In genomic region chr19:29361468-29362130, GRCm38 (mm10) we compare ENCODE assay signal across 8 mouse cellular contexts. TPM values are rescaled to one million over a fixed set of nuclear protein-coding genes. Genes with fewer than 3 reads are reported as not detected.
DNase-seq lines count a peak whose midpoint lies in the region; ATAC-seq and TF ChIP-seq lines count a peak whose summit lies in the region.

No protein-coding gene starts in this region.

- ATAC-seq in forebrain, embryonic 14.5 days = peak; percentile 100
- peak; percentile 100 for ATAC-seq in lung, embryonic 14.5 days (ENCODE audit: insufficient read depth)

- peak overlapping the region; percentile 71 for H3K9ac ChIP-seq in forebrain, embryonic 14.5 days (ENCODE audit: low read length)
- peak overlapping the region; percentile 66 for H3K9ac ChIP-seq in lung, embryonic 14.5 days

- H3K4me2 ChIP-seq in forebrain, embryonic 14.5 days (ENCODE audit: low read length) = peak overlapping the region; percentile 62
- H3K4me2 ChIP-seq in lung, embryonic 14.5 days = peak overlapping the region; percentile 93

- DNase-seq in ES-CJ7 (ENCODE audit: low read depth, low spot score) = peak; percentile 89
- peak; percentile 91 for DNase-seq in cerebellum, adult 11 months
- DNase-seq in forebrain, embryonic 14.5 days (ENCODE audit: low spot score) = peak; percentile 97
- DNase-seq in heart, postnatal 25 days (ENCODE audit: low spot score) = peak; percentile 87
- DNase-seq in layer of hippocampus, adult 2 months (ENCODE audit: low spot score in 2 of 2) = peak; percentile 86 to 92
- peak; percentile 96 for DNase-seq in lung, embryonic 14.5 days
- DNase-seq in thymus, adult 2 months = peak; percentile 89

- no peaks in the 10 kb centered on the region for H3K27me3 ChIP-seq in forebrain, embryonic 14.5 days (replicated peaks; ENCODE audit: control insufficient read depth, insufficient read depth, low read length)
- H3K27me3 ChIP-seq in lung, embryonic 14.5 days (ENCODE audit: insufficient read depth, low read length) = no peaks in the 10 kb centered on the region
- no peaks in the 10 kb centered on the region for H3K27me3 ChIP-seq in thymus, adult 2 months (ENCODE audit: control insufficient read depth, insufficient read depth, low read length)

- H3K4me3 ChIP-seq in forebrain, embryonic 14.5 days (ENCODE audit: low read depth, low read length) = peak overlapping the region; percentile 47
- peak overlapping the region; percentile 85 for H3K4me3 ChIP-seq in layer of hippocampus, adult 2 months
- H3K4me3 ChIP-seq in lung, embryonic 14.5 days (ENCODE audit: low read depth, low read length) = peak overlapping the region; percentile 65
- H3K4me3 ChIP-seq in olfactory bulb, adult 2 months (ENCODE audit: insufficient read depth, low read depth, low read length) = peak overlapping the region; percentile 71
- H3K4me3 ChIP-seq in thymus, adult 2 months (ENCODE audit: control insufficient read depth, insufficient read depth, low read length) = peak overlapping the region; percentile 59

- H3K27ac ChIP-seq in forebrain, embryonic 14.5 days (ENCODE audit: low read depth, low read length) = no peak overlapping the region; the same call in 1 of the 2 replicates
- peak overlapping the region; percentile 89 for H3K27ac ChIP-seq in layer of hippocampus, adult 2 months
- H3K27ac ChIP-seq in lung, embryonic 14.5 days (ENCODE audit: low read depth) = no peak overlapping the region
- peak overlapping the region; percentile 25 for H3K27ac ChIP-seq in olfactory bulb, adult 2 months (ENCODE audit: insufficient read depth, low read depth, low read length)
- H3K27ac ChIP-seq in thymus, adult 2 months (ENCODE audit: control insufficient read depth, insufficient read depth, low read length) = no peak overlapping the region

- intact Hi-C loops in heart, postnatal 25 days (cut with DNase I) = loop anchor here (5.0 kb wide), 2 partner anchors 109 to 201 kb away; partner anchors contain the start of gene Jak2

- peak; percentile 76 for TF ChIP-seq POLR2A in olfactory bulb, adult 2 months (IDR thresholded peaks at IDR 0.05; ENCODE audit: insufficient read depth, low read depth, low read length)
- peak; percentile 76 for TF ChIP-seq POLR2A in thymus, adult 2 months (IDR thresholded peaks at IDR 0.05; ENCODE audit: control insufficient read depth, extremely low read depth, insufficient read depth, low read length, poor library complexity)

- peaks cover 15% of the 10 kb centered on the region for H3K4me1 ChIP-seq in forebrain, embryonic 14.5 days (ENCODE audit: control insufficient read depth, insufficient read depth, low read length)
- H3K4me1 ChIP-seq in lung, embryonic 14.5 days (ENCODE audit: insufficient read depth) = 0 out of 2 replicates have a peak, but pooled peaks cover 2% of the 10 kb centered on the region
- H3K4me1 ChIP-seq in olfactory bulb, adult 2 months (ENCODE audit: control insufficient read depth, insufficient read depth, low read length) = peaks cover 4% of the 10 kb centered on the region
- H3K4me1 ChIP-seq in thymus, adult 2 months (replicated peaks; ENCODE audit: control insufficient read depth, insufficient read depth, low read length) = peaks cover 16% of the 10 kb centered on the region

- WGBS in forebrain, embryonic 14.5 days = 2% methylated on average over 33 of the region's 33 CpGs
- WGBS in lung, embryonic 14.5 days = 3% methylated on average over 33 of the region's 33 CpGs
- 2% methylated on average over 33 of the region's 33 CpGs for WGBS in olfactory bulb, adult 2 months
- WGBS in thymus, adult 2 months = 4% methylated on average over 33 of the region's 33 CpGs

- no peaks in the 10 kb centered on the region for H3K9me3 ChIP-seq in forebrain, embryonic 14.5 days (replicated peaks; ENCODE audit: control insufficient read depth, low read length)
- no peaks in the 10 kb centered on the region for H3K9me3 ChIP-seq in lung, embryonic 14.5 days (ENCODE audit: low read depth, low read length)

- TF ChIP-seq CTCF in layer of hippocampus, adult 2 months (conservative IDR thresholded peaks at IDR 0.05) = no peak
- TF ChIP-seq CTCF in lung, embryonic 14.5 days (IDR thresholded peaks at IDR 0.05; ENCODE audit: low read depth) = no peak
- TF ChIP-seq CTCF in olfactory bulb, adult 2 months (IDR thresholded peaks at IDR 0.05; ENCODE audit: insufficient read depth, low read depth, low read length) = no peak
- TF ChIP-seq CTCF in thymus, adult 2 months (IDR thresholded peaks at IDR 0.05; ENCODE audit: borderline replicate concordance, control insufficient read depth, extremely low read depth, insufficient read depth, low read length, poor library complexity) = peak; percentile 67

- peaks cover 23% of the 10 kb centered on the region; the same call in 1 of the 2 replicates for H3K36me3 ChIP-seq in forebrain, embryonic 14.5 days (ENCODE audit: control insufficient read depth, insufficient read depth, low read length)
- H3K36me3 ChIP-seq in lung, embryonic 14.5 days (ENCODE audit: insufficient read depth) = no peaks in the 10 kb centered on the region
- H3K36me3 ChIP-seq in thymus, adult 2 months (ENCODE audit: control insufficient read depth, insufficient read depth, low read length) = peaks cover under 1% of the 10 kb centered on the region; the same call in 1 of the 2 replicates

RNA-seq across cellular contexts. Expression of gene Plgrkt, which starts 5.6 kb away (rescaled TPM):
- polyA plus RNA-seq in forebrain, embryonic 14.5 days (2014; fragmentation: Nextera tagmentation; extraction: Ambion mirVana) = 109 TPM in 2 replicates
- total RNA-seq in heart, postnatal 25 days (2021) = 10 to 100 TPM; 24.9 to 27.3 TPM
- 10 to 100 TPM; 26.4 to 27.6 TPM for total RNA-seq in layer of hippocampus, adult 2 months (2021)
- 40.6 and 47.4 TPM in 2 replicates for polyA plus RNA-seq in lung, embryonic 14.5 days (2014; fragmentation: Nextera tagmentation; extraction: Ambion mirVana)
- not detected in 2 replicates for polyA plus RNA-seq in olfactory bulb, adult 2 months (2012; ENCODE audit: insufficient read depth, insufficient read length, low replicate concordance, missing spikeins)
- 116 and 144 TPM in 2 replicates for polyA plus RNA-seq in thymus, adult 2 months (2012; rRNA removed)

RNA-seq across cellular contexts. Expression of gene Cd274, which starts 5.7 kb away (rescaled TPM):
- 0.46 and 0.74 TPM in 2 replicates for polyA plus RNA-seq in forebrain, embryonic 14.5 days (2014; fragmentation: Nextera tagmentation; extraction: Ambion mirVana)
- 1 to 10 TPM; 2.0 to 2.3 TPM for total RNA-seq in heart, postnatal 25 days (2021)
- 1 to 10 TPM in 1 of 2 experiments, under 1 TPM in 1; 1.00 to 1.2 TPM for total RNA-seq in layer of hippocampus, adult 2 months (2021)
- 0.18 and 0.25 TPM in 2 replicates for polyA plus RNA-seq in lung, embryonic 14.5 days (2014; fragmentation: Nextera tagmentation; extraction: Ambion mirVana)
- not detected in 2 replicates for polyA plus RNA-seq in olfactory bulb, adult 2 months (2012; ENCODE audit: insufficient read depth, insufficient read length, low replicate concordance, missing spikeins)
- 21.1 and 22.9 TPM in 2 replicates for polyA plus RNA-seq in thymus, adult 2 months (2012; rRNA removed)

RNA-seq across cellular contexts. Expression of gene Rln1, which starts 27.1 kb away (rescaled TPM):
- polyA plus RNA-seq in forebrain, embryonic 14.5 days (2014; fragmentation: Nextera tagmentation; extraction: Ambion mirVana) = 3.9 and 4.0 TPM in 2 replicates
- total RNA-seq in heart, postnatal 25 days (2021) = not detected
- 1 to 10 TPM; 2.2 to 4.1 TPM for total RNA-seq in layer of hippocampus, adult 2 months (2021)
- polyA plus RNA-seq in lung, embryonic 14.5 days (2014; fragmentation: Nextera tagmentation; extraction: Ambion mirVana) = not detected in 2 replicates
- not detected in 2 replicates for polyA plus RNA-seq in olfactory bulb, adult 2 months (2012; ENCODE audit: insufficient read depth, insufficient read length, low replicate concordance, missing spikeins)
- 0.20 and 0.38 TPM in 2 replicates for polyA plus RNA-seq in thymus, adult 2 months (2012; rRNA removed)

RNA-seq across cellular contexts. Expression of gene Insl6, which starts 36.4 kb away (rescaled TPM):
- 2.3 and 3.2 TPM in 2 replicates for polyA plus RNA-seq in forebrain, embryonic 14.5 days (2014; fragmentation: Nextera tagmentation; extraction: Ambion mirVana)
- under 1 TPM; 0.39 to 0.62 TPM for total RNA-seq in heart, postnatal 25 days (2021)
- 1 to 10 TPM in 1 of 2 experiments, under 1 TPM in 1; 0.74 to 1.3 TPM for total RNA-seq in layer of hippocampus, adult 2 months (2021)
- polyA plus RNA-seq in lung, embryonic 14.5 days (2014; fragmentation: Nextera tagmentation; extraction: Ambion mirVana) = 1.8 and 2.6 TPM in 2 replicates
- polyA plus RNA-seq in olfactory bulb, adult 2 months (2012; ENCODE audit: insufficient read depth, insufficient read length, low replicate concordance, missing spikeins) = not detected in 2 replicates
- 9.6 and 9.8 TPM in 2 replicates for polyA plus RNA-seq in thymus, adult 2 months (2012; rRNA removed)

RNA-seq across cellular contexts. Expression of gene Pdcd1lg2, which starts 49.1 kb away (rescaled TPM):
- not detected in 2 replicates for polyA plus RNA-seq in forebrain, embryonic 14.5 days (2014; fragmentation: Nextera tagmentation; extraction: Ambion mirVana)
- not detected for total RNA-seq in heart, postnatal 25 days (2021)
- total RNA-seq in layer of hippocampus, adult 2 months (2021) = not detected
- not detected in 2 replicates for polyA plus RNA-seq in lung, embryonic 14.5 days (2014; fragmentation: Nextera tagmentation; extraction: Ambion mirVana)
- polyA plus RNA-seq in olfactory bulb, adult 2 months (2012; ENCODE audit: insufficient read depth, insufficient read length, low replicate concordance, missing spikeins) = not detected in 2 replicates
- polyA plus RNA-seq in thymus, adult 2 months (2012; rRNA removed) = 4.0 and 4.7 TPM in 2 replicates

Comparison
In these comparisons a context has a peak if more than half of its experiments do, and no peak if none do; other contexts are left out.
1. H3K27ac ChIP-seq: peak in layer of hippocampus, adult 2 months (single experiment) and olfactory bulb, adult 2 months (single experiment); none in forebrain, embryonic 14.5 days (single experiment), lung, embryonic 14.5 days (single experiment) and thymus, adult 2 months (single experiment).
2. Peak in every context shown above with its lines, with median percentiles within 50 percentile points of each other: DNase-seq and H3K4me3 ChIP-seq.